Mouse (Mus musculus) olfactory bulb, adult 2 months (tissue): Measurements from ENCODE around the gene Sh2d4b.

Source experiments
- CTCF ChIP-seq: fragments of 200-500 bp; IDR thresholded peaks from 2 replicates; pipeline ENCODE4 v1.5.1; 2012; ENCODE audit warnings: low read depth, mild to moderate bottlenecking, low read length, moderate library complexity; ENCODE audit not compliant: insufficient read depth
- POLR2A ChIP-seq: fragments of 200-500 bp; IDR thresholded peaks from 2 replicates; pipeline ENCODE4 v1.6.1; 2012; ENCODE audit warnings: mild to moderate bottlenecking, low read depth, low read length, moderate library complexity; ENCODE audit not compliant: insufficient read depth

DNA sequence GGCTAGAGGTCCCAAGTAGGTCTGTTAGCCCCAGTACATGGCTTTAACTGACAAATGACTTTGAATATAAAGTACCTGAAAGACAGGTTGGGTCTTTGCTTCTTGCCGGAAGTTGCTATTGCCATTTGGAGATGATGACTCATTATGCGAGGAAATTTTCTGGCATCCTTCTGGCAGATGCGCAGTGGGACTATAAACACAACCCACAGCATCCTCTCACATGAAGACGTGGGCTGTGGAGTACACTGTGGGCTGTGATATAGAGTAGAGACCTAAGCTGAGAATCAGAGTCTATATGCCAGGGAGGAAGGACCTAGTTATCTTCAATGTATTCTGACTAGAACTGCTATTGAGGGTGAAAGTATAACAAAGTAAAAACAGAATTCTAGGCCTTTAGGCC, 1.6 kb downstream of the Sh2d4b start:
- TF ChIP-seq CTCF (no peak), POLR2A (no peak)
